Mouse (Mus musculus) adrenal gland, postnatal 25 days (tissue): ENCODE data around the gene Srxn1. TPM values are rescaled to one million over a fixed set of nuclear protein-coding genes. Genes with fewer than 3 reads are reported as not detected.

Experiments used
- DNase-seq: peaks from one replicate; pipeline ENCODE4 v3.0.0; 2021; ENCODE audit warnings: mixed read lengths
- total RNA-seq: library from RNA; stranded (reverse); gene quantifications from 2 replicates; pipeline ENCODE4 v1.2.3, GENCODE M21; 2021

Gene Srxn1
- total RNA-seq, 1 experiment from 2014 or later, result 131 TPM

- no peak for DNase-seq
Observed at GRCm38 (mm10) chr2:152119228-152119865, 14.0 kb downstream of the Srxn1 start.

GRCm38 (mm10) chr2:152122896-152123295 lies 17.6 kb downstream of the Srxn1 start:
- no peak for DNase-seq

GRCm38 (mm10) chr2:152128597-152128996 lies 23.3 kb downstream of the Srxn1 start:
- no peak for DNase-seq

- DNase-seq, result no peak
Observed at GRCm38 (mm10) chr2:152129778-152130177, 24.5 kb downstream of the Srxn1 start.

GRCm38 (mm10) chr2:152132016-152132415 lies 26.7 kb downstream of the Srxn1 start:
- no peak for DNase-seq

GRCm38 (mm10) chr2:152132691-152133090 lies 27.4 kb downstream of the Srxn1 start:
- no peak for DNase-seq

GRCm38 (mm10) chr2:152139191-152139987 lies 34.1 kb downstream of the Srxn1 start:
- DNase-seq, result no peak

- DNase-seq, result no peak
Observed at GRCm38 (mm10) chr2:152140941-152141340, 35.6 kb downstream of the Srxn1 start.

- DNase-seq, result no peak
Observed at GRCm38 (mm10) chr2:152141491-152141890, 36.2 kb downstream of the Srxn1 start.

- peak; percentile 53 for DNase-seq
Observed at GRCm38 (mm10) chr2:152142046-152142445, 36.7 kb downstream of the Srxn1 start.

- no peak for DNase-seq
Observed at GRCm38 (mm10) chr2:152142571-152142970, 37.3 kb downstream of the Srxn1 start.

- DNase-seq, result peak; percentile 79
Observed at GRCm38 (mm10) chr2:152143279-152144157, 38.2 kb downstream of the Srxn1 start, which contains the start of gene Tcf15. Gene Tcf15, plus strand, starts transcription at chr2:152143561.

GRCm38 (mm10) chr2:152144158-152144450 lies 38.8 kb downstream of the Srxn1 start:
- no peak for DNase-seq

- DNase-seq, result no peak
Observed at GRCm38 (mm10) chr2:152144501-152144900, 39.2 kb downstream of the Srxn1 start.

- no peak for DNase-seq
Observed at GRCm38 (mm10) chr2:152145711-152146110, 40.4 kb downstream of the Srxn1 start.

- DNase-seq, result no peak
Observed at GRCm38 (mm10) chr2:152147079-152147478, 41.8 kb downstream of the Srxn1 start.

- no peak for DNase-seq
Observed at GRCm38 (mm10) chr2:152148675-152149074, 43.4 kb downstream of the Srxn1 start.

GRCm38 (mm10) chr2:152149891-152150290 lies 44.6 kb downstream of the Srxn1 start:
- no peak for DNase-seq

GRCm38 (mm10) chr2:152150373-152150772 lies 45.1 kb downstream of the Srxn1 start:
- peak; percentile 22 for DNase-seq

- DNase-seq, result no peak
Observed at GRCm38 (mm10) chr2:152153361-152153760, 48.0 kb downstream of the Srxn1 start.

- peak; percentile 62 for DNase-seq
Observed at GRCm38 (mm10) chr2:152155414-152156208, 50.3 kb downstream of the Srxn1 start.

GRCm38 (mm10) chr2:152156471-152156870 lies 51.2 kb downstream of the Srxn1 start:
- DNase-seq, result no peak
